Mouse (Mus musculus): ENCODE data around the gene N4bp1. TPM values are rescaled to one million over a fixed set of nuclear protein-coding genes. Genes with fewer than 3 reads are reported as not detected.

The N4bp1 gene
- polyA plus RNA-seq, 1 experiment = 7.4 TPM

DNA sequence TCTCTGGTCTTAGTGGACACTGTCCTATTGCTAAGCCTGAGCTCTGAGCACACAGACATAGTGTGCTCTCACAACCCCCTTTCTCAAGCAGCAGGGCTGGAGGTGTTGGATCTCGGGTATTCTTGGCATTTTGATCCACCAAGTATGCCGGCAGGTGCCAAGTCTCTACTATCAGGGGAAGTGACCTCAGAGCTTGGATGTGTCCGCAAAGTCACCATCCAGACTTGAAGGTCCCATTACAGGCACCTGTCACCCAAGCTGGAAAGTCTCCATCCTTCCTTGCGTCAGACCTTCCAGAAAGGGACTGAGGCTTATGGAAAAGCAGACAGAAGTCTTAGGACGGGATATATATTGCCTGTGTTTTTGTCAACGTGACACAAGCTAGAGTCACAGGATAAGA, 86.9 kb downstream of the N4bp1 start:
- H3K4me1 ChIP-seq (ENCODE audit: control insufficient read depth, insufficient read depth, insufficient read length, low read length) = peaks cover 18% of the 10 kb centered on the region
- no peak overlapping the region for H3K27ac ChIP-seq (replicated peaks; ENCODE audit: low read depth, low read length)
- no peak overlapping the region for H3K4me3 ChIP-seq (ENCODE audit: insufficient read depth, low read depth, low read length)

DNA sequence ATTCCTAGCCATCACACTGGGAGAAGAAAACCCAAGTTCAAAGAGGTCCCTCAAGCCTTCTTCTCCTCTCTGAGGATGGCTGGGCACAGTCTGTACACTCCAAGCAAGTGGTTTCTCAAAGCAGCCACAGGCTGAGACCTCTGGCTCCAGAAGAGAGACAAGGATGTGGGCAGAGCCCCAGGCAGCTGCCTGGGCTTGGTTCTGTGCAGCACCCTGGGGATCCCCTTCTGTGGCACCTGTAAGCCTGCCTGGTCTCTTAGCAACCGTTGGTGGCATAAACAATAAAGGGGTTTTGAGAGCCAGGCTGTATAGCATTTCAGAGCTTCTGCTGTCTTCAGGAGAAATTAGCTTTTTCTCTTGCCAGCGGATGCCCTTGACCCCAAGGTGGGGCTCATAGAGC, 87.4 kb downstream of the N4bp1 start:
- no peak overlapping the region for H3K27ac ChIP-seq (replicated peaks; ENCODE audit: low read depth, low read length)
- H3K4me1 ChIP-seq (ENCODE audit: control insufficient read depth, insufficient read depth, insufficient read length, low read length) = peaks cover 18% of the 10 kb centered on the region
- no peak overlapping the region for H3K4me3 ChIP-seq (ENCODE audit: insufficient read depth, low read depth, low read length)

- peaks cover 10% of the 10 kb centered on the region; the same call in 1 of the 2 replicates for H3K4me1 ChIP-seq (ENCODE audit: control insufficient read depth, insufficient read depth, insufficient read length, low read length)
- H3K27ac ChIP-seq (replicated peaks; ENCODE audit: low read depth, low read length) = no peak overlapping the region
- H3K4me3 ChIP-seq (ENCODE audit: insufficient read depth, low read depth, low read length) = no peak overlapping the region
Observed at GRCm38 (mm10) chr8:86794716-86795115, 90.3 kb downstream of the N4bp1 start.

DNA sequence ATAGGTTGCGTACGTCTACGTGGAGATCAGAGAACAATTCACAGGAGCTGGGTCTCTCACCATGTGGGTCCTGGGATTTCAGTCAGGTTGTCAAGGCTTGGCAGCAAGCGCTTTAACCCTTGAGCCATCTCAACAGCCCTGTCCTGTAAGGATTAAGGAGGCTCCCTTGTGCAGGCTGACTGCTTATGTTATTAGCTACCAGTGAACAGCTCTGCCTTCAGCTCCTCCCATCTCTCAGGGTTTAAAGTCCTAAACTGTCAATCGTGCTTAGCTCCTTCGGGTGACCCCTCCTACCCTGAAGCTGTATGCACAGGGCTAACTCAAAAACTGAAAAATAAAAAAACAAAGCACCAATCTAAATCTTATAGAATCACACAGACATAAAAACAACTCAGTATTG, 93.5 kb downstream of the N4bp1 start:
- Histone ChIP-seq H3K27ac (replicated peaks; ENCODE audit: low read depth, low read length) (no peak overlapping the region), H3K4me1 (ENCODE audit: control insufficient read depth, insufficient read depth, insufficient read length, low read length) (peaks cover 17% of the 10 kb centered on the region), H3K4me3 (ENCODE audit: insufficient read depth, low read depth, low read length) (no peak overlapping the region)

- Histone ChIP-seq H3K27ac (replicated peaks; ENCODE audit: low read depth, low read length) (peak overlapping the region; percentile 98; the same call in 1 of the 2 replicates), H3K4me1 (ENCODE audit: control insufficient read depth, insufficient read depth, insufficient read length, low read length) (peaks cover 21% of the 10 kb centered on the region), H3K4me3 (ENCODE audit: insufficient read depth, low read depth, low read length) (no peak overlapping the region)
Observed at GRCm38 (mm10) chr8:86789576-86789975, 95.5 kb downstream of the N4bp1 start.

DNA sequence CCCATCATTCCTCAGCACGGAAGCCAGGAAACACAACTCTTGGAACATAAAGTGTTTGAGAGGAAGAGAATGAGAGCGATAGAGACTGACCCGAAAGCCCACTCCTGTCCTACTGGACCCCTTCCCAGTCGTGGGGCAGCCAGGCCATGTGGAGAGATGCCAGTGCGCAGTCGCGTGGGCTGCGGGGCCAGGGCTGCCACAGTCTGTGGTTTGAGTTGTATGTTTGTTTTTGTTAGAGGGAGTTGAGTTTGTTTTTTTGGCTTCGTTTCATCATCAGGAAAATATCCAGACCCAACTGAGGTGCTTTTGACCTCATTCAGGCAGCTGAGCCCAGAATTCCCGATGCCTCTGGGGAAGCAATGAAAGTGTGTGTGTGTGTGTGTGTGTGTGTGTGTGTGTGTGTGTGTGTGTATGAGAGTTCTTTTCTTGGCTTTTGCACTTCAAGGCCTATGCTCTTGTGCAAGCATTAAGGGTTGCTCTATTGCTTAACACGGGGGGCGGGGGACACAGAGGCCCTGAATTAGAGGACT, 97.1 kb downstream of the N4bp1 start:
- Histone ChIP-seq H3K27ac (replicated peaks; ENCODE audit: low read depth, low read length) (peak overlapping the region; percentile 98), H3K4me1 (ENCODE audit: control insufficient read depth, insufficient read depth, insufficient read length, low read length) (peaks cover 24% of the 10 kb centered on the region), H3K4me3 (ENCODE audit: insufficient read depth, low read depth, low read length) (peak overlapping the region; percentile 38)

DNA sequence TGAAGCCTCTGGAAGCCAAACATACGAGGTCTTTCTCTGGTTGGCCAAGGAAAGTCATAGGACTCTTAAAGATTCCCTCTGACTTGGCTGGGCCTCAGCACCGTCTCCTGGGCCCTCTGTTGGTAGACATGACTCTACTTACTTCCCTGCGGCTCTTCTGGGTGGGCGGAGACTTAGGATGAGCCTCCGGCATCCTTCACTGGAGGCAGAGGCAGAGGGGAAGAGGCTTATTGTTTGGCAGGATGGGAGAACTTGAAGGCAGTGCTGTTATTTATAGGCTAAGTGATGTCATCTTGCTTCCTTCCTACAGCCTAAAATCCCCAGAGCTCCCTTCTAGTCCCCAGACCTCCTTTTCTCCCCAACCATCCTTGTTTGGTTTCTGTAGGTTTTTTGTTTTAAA, 98.6 kb downstream of the N4bp1 start:
- H3K4me1 ChIP-seq (ENCODE audit: control insufficient read depth, insufficient read depth, insufficient read length, low read length) = peaks cover 24% of the 10 kb centered on the region
- H3K4me3 ChIP-seq (ENCODE audit: insufficient read depth, low read depth, low read length) = no peak overlapping the region
- H3K27ac ChIP-seq (replicated peaks; ENCODE audit: low read depth, low read length) = peak overlapping the region; percentile 88

- no peak overlapping the region for H3K4me3 ChIP-seq (ENCODE audit: insufficient read depth, low read depth, low read length)
- peaks cover 4% of the 10 kb centered on the region; the same call in 1 of the 2 replicates for H3K4me1 ChIP-seq (ENCODE audit: control insufficient read depth, insufficient read depth, insufficient read length, low read length)
- no peak overlapping the region for H3K27ac ChIP-seq (replicated peaks; ENCODE audit: low read depth, low read length)
Observed at GRCm38 (mm10) chr8:86781094-86781493, 104.0 kb downstream of the N4bp1 start.

- peaks cover 3% of the 10 kb centered on the region; the same call in 1 of the 2 replicates for H3K4me1 ChIP-seq (ENCODE audit: control insufficient read depth, insufficient read depth, insufficient read length, low read length)
- no peak overlapping the region for H3K27ac ChIP-seq (replicated peaks; ENCODE audit: low read depth, low read length)
- no peak overlapping the region for H3K4me3 ChIP-seq (ENCODE audit: insufficient read depth, low read depth, low read length)
Observed at GRCm38 (mm10) chr8:86779207-86779606, 105.9 kb downstream of the N4bp1 start.

DNA sequence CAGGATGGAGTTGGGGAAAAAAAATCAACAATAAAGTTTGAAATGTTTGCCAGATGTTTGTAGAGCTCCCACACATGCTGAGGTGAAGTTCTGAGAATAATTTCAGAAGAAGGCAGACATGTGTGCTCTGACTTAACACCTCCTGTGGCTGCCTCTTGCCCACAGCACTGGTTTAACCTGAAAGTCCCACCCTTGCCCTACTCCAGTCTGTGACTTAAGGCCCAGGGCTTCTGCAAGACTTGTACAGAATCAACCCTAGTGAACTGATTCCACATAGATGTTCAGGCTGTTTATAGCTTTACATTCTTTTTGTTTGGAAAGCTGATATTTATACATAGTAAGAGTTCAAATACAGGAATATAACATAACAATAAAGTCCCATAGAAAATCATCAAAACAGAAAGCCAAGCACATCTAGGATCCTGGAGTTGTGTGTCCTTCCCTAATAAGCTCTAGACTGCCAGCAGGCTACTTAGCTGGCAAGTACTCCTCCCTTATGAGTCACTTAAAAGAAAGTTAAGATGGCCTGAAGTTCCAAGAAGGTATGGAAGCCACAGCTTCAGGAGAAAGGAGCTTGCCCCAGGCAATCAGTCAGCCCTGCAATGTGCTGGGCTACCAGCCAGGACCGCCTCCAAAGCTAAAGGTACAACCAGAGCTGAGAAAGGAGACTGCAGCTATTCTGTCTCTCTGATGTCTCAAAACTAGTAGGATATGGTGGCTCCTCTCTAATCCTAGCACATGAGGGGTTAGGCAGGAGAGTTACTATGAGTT, 114.9 kb downstream of the N4bp1 start:
- Histone ChIP-seq H3K4me1 (ENCODE audit: control insufficient read depth, insufficient read depth, insufficient read length, low read length) (peaks cover 16% of the 10 kb centered on the region), H3K27ac (replicated peaks; ENCODE audit: low read depth, low read length) (peak overlapping the region; percentile 98), H3K4me3 (ENCODE audit: insufficient read depth, low read depth, low read length) (no peak overlapping the region)

DNA sequence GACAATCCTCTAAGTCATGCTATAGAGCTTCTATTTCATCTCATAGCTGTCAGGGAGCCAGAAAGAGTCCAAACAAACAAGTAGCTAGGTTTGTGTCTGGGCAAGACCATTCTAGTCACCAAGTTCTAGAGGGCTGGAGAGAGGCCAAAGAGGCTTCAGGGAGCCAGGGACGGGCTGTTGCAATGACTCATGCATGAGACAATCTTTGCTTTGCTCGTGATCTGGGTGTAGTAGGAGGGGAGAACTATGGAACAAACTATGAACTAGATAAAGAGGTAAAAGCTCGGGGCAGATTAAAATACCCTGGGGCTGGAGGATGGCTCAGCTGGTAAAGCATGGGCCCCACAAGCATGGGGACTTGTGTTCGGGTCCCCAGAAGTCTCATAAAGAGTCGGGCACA, 116.6 kb downstream of the N4bp1 start:
- Histone ChIP-seq H3K27ac (replicated peaks; ENCODE audit: low read depth, low read length) (peak overlapping the region; percentile 98), H3K4me1 (ENCODE audit: control insufficient read depth, insufficient read depth, insufficient read length, low read length) (peaks cover 16% of the 10 kb centered on the region), H3K4me3 (ENCODE audit: insufficient read depth, low read depth, low read length) (no peak overlapping the region)

DNA sequence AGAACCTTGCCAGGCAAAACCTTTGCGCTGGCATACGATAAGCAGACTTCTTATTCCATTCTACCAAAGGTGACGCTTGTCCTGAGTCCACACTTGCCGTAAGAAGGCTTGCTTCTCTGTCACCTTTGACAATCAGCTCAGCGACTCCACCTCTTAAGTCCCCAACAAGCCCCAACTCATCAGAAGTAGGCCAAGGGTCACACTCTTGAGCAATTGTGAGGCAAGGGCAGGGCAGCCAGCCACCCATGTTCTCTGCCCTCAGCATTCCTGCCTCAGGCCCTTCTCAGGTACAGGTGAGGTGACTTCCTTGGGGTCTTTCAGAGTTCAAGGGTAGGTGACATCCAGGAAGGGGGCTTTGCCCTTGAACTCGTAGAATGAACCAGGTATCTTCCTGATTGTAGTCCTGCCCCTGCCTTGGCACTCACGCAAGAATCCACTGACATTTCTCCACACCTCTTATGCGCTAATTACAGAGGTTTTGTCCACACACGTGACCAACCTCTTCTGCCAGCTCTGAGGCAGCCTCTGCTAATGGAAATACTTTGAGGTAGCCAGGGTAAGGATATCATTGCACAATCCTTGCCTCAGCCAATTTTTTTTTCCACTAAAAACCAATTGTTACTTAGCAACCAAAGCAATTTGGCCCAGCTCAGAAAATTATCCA, 118.4 kb downstream of the N4bp1 start:
- Histone ChIP-seq H3K4me1 (ENCODE audit: control insufficient read depth, insufficient read depth, insufficient read length, low read length) (peaks cover 16% of the 10 kb centered on the region), H3K27ac (replicated peaks; ENCODE audit: low read depth, low read length) (peak overlapping the region; percentile 99), H3K4me3 (ENCODE audit: insufficient read depth, low read depth, low read length) (no peak overlapping the region)

- no peak overlapping the region for H3K4me3 ChIP-seq (ENCODE audit: insufficient read depth, low read depth, low read length)
- peaks cover 16% of the 10 kb centered on the region for H3K4me1 ChIP-seq (ENCODE audit: control insufficient read depth, insufficient read depth, insufficient read length, low read length)
- H3K27ac ChIP-seq (replicated peaks; ENCODE audit: low read depth, low read length) = peak overlapping the region; percentile 99
Observed at GRCm38 (mm10) chr8:86765669-86766068, 119.4 kb downstream of the N4bp1 start.

- Histone ChIP-seq H3K4me1 (ENCODE audit: control insufficient read depth, insufficient read depth, insufficient read length, low read length) (peaks cover 16% of the 10 kb centered on the region), H3K4me3 (ENCODE audit: insufficient read depth, low read depth, low read length) (no peak overlapping the region), H3K27ac (replicated peaks; ENCODE audit: low read depth, low read length) (peak overlapping the region; percentile 99)
Observed at GRCm38 (mm10) chr8:86765155-86765554, 119.9 kb downstream of the N4bp1 start.

- Histone ChIP-seq H3K4me1 (ENCODE audit: control insufficient read depth, insufficient read depth, insufficient read length, low read length) (peaks cover 11% of the 10 kb centered on the region; the same call in 1 of the 2 replicates), H3K4me3 (ENCODE audit: insufficient read depth, low read depth, low read length) (no peak overlapping the region), H3K27ac (replicated peaks; ENCODE audit: low read depth, low read length) (no peak overlapping the region)
Observed at GRCm38 (mm10) chr8:86762806-86763205, 122.3 kb downstream of the N4bp1 start.
